Mouse (Mus musculus): Measurements from ENCODE around the gene Rpsa. TPM values are rescaled to one million over a fixed set of nuclear protein-coding genes. Genes with fewer than 3 reads are reported as not detected.
"Not testable (repeated sequence)": the region's sequence is repeated elsewhere in the genome, so short reads cannot be mapped to it uniquely, and the experiment has no call there.

Gene Rpsa
- polyA plus RNA-seq, 1 experiment: 737 TPM

DNA sequence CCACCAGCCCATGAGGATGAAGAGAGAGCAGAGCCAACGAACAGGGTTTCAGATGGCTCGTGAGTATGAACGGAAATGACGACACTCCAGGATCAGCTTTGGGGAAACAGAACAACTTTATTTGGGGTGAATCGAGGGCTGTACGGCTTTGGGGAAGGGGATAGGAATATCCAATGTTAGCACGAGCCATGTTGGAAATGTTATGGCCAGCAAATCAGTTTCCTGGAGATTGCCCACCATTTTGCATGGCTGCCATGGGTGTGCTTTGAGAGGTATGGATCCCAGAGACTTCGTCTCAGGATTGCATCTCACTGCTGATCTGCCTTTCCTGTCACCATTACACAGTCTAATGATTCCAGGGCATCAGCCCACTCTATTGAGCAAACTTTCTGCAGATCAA lies 28.2 kb upstream of the Rpsa start:
- no peak overlapping the region for H3K4me3 ChIP-seq (ENCODE audit: insufficient read depth, low read depth, low read length)
- H3K4me1 ChIP-seq (ENCODE audit: control insufficient read depth, insufficient read depth, insufficient read length, low read length): no peaks in the 10 kb centered on the region
- H3K27ac ChIP-seq (replicated peaks; ENCODE audit: low read depth, low read length): no peak overlapping the region

DNA sequence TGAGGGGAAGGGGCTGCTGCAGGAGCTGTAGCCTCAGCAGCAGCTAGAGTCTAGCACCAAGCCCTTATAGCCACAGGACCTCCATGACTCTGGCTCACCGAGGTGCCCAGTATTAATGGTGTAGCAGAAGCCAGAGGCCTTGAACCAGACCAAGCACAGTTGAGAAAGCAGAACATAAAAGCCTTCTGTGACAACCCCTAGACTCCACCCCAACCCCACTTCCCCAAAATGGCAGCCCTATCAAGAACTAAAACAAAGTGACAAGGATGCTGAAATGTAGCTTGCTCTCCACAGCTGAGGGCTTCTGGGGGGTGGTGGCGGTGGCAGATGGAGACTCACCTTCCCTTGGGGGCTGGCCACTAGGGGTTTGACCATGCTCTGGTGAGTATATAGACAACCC lies 26.3 kb upstream of the Rpsa start:
- no peak overlapping the region for H3K4me3 ChIP-seq (ENCODE audit: insufficient read depth, low read depth, low read length)
- no peak overlapping the region for H3K27ac ChIP-seq (replicated peaks; ENCODE audit: low read depth, low read length)
- H3K4me1 ChIP-seq (ENCODE audit: control insufficient read depth, insufficient read depth, insufficient read length, low read length): no peaks in the 10 kb centered on the region

DNA sequence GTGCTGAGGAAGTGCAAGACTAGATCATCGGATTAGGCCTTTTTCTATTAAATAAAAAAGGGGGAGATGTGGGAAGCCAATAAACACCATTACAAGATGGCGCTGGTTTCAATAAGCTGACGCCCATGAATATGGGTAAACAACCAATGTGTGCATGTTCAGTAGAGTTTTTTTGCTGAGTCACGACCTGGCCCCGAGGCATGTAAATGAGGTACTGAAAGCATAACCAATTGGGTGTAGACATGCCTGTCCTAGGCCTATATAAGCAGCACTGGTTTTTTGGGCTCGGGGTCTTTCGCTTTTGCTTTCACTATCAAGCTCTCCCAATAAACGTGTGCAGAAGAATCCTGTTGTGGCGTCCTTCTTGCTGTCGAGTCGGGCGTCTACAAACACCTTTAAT lies 18.5 kb upstream of the Rpsa start:
- H3K4me1 ChIP-seq (ENCODE audit: control insufficient read depth, insufficient read depth, insufficient read length, low read length); H3K27ac ChIP-seq (replicated peaks; ENCODE audit: low read depth, low read length); H3K4me3 ChIP-seq (ENCODE audit: insufficient read depth, low read depth, low read length): not testable (repeated sequence)

DNA sequence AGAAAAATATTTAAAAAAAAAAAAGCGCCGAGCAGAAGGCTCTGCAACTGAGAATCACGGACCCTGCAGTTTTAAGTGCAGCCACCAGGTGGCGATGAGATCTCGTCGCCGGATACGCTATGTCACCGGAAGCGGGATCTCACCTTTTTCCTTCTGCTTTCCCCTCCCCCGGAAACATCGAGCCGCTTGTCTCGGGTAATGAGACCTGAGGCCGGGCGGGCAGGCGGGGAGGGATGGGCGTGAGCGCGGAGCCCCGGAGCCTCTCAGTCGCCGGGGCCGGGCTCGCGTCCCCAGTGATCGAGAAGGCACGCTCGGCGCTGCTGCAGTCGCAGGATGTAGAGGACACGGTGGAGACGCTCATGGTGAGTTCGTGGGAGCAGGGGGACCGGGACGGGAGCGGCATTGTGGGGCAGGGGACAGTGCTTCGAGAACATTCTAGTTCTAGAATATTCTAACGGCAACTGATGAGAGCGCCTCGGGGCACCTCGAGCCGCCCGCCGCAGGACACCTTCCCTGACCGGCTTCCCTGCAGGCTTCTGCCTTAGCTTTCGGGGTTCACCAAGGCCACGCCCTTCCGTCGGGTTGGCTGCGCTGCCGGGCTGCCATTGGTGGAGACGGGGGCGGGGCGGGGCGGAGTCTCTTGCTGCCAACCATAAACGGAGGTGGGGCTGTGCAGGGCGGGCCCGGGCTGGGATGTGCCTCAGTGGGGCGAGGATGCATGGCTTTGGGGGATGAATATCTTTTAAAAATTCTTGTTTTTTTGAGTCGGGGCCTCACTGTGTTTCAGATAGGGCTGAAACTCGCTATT lies 17.1 kb upstream of the Rpsa start, which contains the start of gene Slc25a38:
Gene Slc25a38, plus strand, starts transcription at position 164 of the 808 bp plus-strand sequence.
- Histone ChIP-seq H3K4me1 (ENCODE audit: control insufficient read depth, insufficient read depth, insufficient read length, low read length) (peaks cover 4% of the 10 kb centered on the region; the same call in 1 of the 2 replicates), H3K27ac (replicated peaks; ENCODE audit: low read depth, low read length) (peak within 1 kb of the TSS; percentile 88), H3K4me3 (ENCODE audit: insufficient read depth, low read depth, low read length) (peak within 1 kb of the TSS; percentile 86)

DNA sequence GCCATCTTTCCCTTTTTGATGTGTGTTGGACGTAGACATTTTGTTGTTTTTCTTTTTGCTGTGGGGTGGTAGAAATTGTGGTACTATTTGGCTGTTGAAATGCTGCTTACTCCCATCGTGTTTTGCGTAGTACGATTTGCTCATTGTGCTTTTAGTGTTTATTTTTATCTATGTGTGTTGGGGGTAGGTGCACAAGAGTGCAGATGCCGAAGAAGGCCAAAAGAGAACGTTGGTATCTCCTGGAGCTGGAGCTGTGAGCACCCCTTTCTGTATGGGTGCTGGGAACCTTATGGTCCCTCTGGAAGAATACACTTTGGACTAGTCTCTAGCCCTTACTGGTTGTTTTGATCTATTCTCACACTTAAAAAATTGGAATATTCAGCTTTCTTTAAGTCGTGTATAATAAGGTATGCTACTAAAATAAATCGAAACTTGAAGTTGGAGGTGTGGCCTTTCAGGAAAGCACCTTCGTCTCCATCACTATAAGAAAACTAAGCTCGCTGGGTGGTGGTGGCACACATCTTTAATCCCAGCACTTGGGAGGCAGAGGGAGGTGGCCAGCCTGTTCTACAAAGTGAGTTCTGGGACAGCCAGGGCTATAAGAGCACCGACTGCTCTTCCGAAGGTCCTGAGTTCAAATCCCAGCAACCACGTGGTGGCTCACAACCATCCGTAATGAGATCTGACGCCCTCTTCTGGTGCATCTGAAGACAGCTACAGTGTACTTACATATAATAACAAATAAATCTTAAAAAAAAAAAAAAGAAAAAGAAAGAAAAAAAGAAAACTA lies 16.1 kb upstream of the Rpsa start:
- H3K27ac ChIP-seq (replicated peaks; ENCODE audit: low read depth, low read length): no peak overlapping the region
- peaks cover 4% of the 10 kb centered on the region; the same call in 1 of the 2 replicates for H3K4me1 ChIP-seq (ENCODE audit: control insufficient read depth, insufficient read depth, insufficient read length, low read length)
- peak overlapping the region; percentile 86 for H3K4me3 ChIP-seq (ENCODE audit: insufficient read depth, low read depth, low read length)

DNA sequence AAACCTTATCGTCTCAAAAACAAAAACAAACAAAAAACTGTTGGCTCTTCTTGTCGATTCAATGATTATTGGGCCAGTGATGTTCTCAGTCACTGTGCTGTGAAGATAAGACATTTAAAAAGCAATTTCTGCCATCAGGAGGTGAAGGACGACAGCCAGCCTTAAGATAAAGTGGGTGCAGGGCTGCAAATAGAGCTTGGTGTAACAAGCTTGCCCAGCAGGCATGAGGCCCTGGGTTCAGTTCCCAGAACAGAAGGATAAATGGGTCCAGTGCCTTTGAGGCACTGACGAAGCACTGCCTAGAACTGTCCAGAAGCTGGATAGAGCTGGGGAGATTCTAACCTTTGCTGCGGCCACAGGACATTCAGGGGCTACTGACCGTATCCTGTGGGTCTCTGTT lies 15.0 kb upstream of the Rpsa start:
- no peak overlapping the region for H3K4me3 ChIP-seq (ENCODE audit: insufficient read depth, low read depth, low read length)
- no peak overlapping the region for H3K27ac ChIP-seq (replicated peaks; ENCODE audit: low read depth, low read length)
- peaks cover 4% of the 10 kb centered on the region; the same call in 1 of the 2 replicates for H3K4me1 ChIP-seq (ENCODE audit: control insufficient read depth, insufficient read depth, insufficient read length, low read length)

DNA sequence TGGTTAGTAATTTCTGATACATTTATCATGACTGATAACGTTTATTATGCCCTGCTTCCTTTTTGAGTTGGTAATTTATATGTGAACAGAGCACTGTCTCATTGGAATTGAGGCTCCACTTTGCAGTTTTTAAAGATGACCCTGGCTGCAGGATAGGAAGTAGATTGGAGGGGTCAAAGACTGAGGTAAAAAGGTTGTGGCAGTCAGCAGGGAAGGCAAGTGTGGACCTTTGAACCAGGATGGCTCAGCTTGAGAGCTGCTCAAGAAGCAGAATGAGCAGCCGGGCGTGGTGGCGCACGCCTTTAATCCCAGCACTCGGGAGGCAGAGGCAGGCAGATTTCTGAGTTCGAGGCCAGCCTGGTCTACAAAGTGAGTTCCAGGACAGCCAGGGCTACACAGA lies 14.0 kb upstream of the Rpsa start:
- peaks cover 4% of the 10 kb centered on the region; the same call in 1 of the 2 replicates for H3K4me1 ChIP-seq (ENCODE audit: control insufficient read depth, insufficient read depth, insufficient read length, low read length)
- H3K4me3 ChIP-seq (ENCODE audit: insufficient read depth, low read depth, low read length): no peak overlapping the region

DNA sequence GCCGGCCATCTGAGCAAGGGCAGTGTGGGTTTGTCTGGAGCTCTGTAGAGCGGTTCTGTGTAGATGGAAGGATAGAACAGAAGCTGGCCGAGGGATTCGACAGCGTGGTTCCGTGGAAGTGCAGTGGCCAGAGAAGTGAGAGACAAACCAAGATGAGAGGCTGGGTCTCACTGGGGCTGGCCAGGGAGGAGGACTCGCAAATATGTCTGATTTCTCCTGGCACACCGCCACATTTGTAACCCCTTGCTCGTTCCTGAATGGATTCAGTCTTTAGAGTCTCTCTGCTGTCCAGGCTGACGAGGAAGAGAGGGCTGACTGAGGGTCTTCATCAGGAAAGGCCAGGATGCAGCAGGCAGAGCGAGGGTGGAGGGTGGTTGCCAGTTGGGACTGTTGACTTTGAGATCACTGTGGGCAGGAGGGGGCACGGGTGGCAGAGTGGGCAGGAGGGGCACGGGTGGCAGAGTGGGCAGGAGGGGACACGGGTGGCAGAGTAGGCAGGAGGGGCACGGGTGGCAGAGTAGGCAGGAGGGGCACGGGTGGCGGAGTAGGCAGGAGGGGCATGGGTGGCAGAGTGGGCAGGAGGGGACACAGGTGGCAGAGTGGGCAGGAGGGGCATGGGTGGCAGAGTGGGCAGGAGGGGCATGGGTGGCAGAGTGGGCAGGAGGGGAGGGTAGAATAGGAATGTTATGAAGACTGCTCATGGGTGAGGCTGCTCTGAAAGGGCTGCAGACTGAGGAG lies 13.3 kb upstream of the Rpsa start:
- H3K4me3 ChIP-seq (ENCODE audit: insufficient read depth, low read depth, low read length): no peak overlapping the region
- no peak overlapping the region for H3K27ac ChIP-seq (replicated peaks; ENCODE audit: low read depth, low read length)
- H3K4me1 ChIP-seq (ENCODE audit: control insufficient read depth, insufficient read depth, insufficient read length, low read length): peaks cover 4% of the 10 kb centered on the region; the same call in 1 of the 2 replicates

More for the DNA sequence above, 14.0 kb upstream of the Rpsa start:
- H3K27ac ChIP-seq (replicated peaks; ENCODE audit: low read depth, low read length): no peak overlapping the region

DNA sequence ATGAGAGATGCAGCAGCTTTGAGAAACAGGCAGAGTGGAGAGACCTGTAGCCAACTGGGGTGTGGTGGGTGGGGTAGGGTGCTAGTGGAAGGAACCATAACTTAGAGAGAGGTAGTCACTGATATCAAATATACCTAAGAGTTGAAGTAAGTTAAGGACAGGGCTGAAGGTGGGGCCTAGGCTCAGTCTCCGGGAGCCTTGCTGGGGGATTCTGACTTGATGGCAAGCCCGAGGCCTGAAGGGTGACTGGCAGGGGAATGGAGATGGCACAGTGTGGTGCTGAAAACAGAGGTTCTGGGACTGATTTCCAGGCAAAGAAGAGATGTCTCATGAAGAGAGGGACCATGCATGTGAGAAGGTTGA lies 12.7 kb upstream of the Rpsa start:
- H3K4me1 ChIP-seq (ENCODE audit: control insufficient read depth, insufficient read depth, insufficient read length, low read length): peaks cover 4% of the 10 kb centered on the region; the same call in 1 of the 2 replicates
- no peak overlapping the region for H3K4me3 ChIP-seq (ENCODE audit: insufficient read depth, low read depth, low read length)
- H3K27ac ChIP-seq (replicated peaks; ENCODE audit: low read depth, low read length): no peak overlapping the region

DNA sequence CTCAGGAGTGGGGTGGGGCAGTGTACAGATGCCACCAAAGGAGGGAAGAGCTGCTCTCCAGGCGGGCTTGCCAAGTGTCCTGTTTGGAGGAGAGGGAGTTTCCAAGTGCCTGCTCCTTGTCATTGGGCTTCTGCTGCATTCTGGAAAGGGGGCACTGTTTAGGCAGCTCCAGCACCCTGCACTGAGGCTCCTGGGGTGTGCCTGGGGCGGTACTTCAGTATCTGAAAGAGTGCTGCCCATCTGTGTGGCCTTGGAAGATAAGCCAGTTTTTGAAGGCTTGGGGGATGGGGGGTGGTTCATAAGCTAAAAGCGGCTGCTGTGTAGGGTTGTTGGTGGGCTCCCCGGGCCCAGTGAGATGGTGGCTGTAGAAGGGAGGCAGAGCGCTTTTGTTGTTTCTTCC lies 11.9 kb upstream of the Rpsa start:
- no peak overlapping the region for H3K27ac ChIP-seq (replicated peaks; ENCODE audit: low read depth, low read length)
- H3K4me3 ChIP-seq (ENCODE audit: insufficient read depth, low read depth, low read length): no peak overlapping the region
- peaks cover 4% of the 10 kb centered on the region; the same call in 1 of the 2 replicates for H3K4me1 ChIP-seq (ENCODE audit: control insufficient read depth, insufficient read depth, insufficient read length, low read length)

DNA sequence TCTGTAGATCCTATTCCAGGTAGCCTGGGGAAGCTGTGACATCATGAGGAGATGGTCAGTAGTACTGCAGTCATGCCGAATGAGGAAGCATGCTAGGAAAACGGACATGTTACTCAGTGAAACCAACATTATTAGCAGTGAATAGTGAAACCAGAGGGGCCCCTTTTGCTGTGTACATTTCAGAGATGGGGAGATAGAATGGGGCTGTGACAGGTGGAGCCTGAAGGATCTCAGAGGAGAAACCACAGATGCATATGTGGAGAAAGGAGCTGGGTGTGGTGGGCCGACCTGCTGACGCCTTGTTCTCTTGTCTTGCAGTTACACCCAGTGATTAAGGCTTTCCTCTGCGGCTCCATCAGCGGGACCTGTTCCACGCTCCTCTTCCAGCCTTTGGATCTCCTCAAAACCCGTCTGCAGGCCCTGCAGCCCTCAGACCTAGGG lies 11.3 kb upstream of the Rpsa start:
- H3K27ac ChIP-seq (replicated peaks; ENCODE audit: low read depth, low read length): no peak overlapping the region
- H3K4me3 ChIP-seq (ENCODE audit: insufficient read depth, low read depth, low read length): no peak overlapping the region
- peaks cover 1% of the 10 kb centered on the region; the same call in 1 of the 2 replicates for H3K4me1 ChIP-seq (ENCODE audit: control insufficient read depth, insufficient read depth, insufficient read length, low read length)

DNA sequence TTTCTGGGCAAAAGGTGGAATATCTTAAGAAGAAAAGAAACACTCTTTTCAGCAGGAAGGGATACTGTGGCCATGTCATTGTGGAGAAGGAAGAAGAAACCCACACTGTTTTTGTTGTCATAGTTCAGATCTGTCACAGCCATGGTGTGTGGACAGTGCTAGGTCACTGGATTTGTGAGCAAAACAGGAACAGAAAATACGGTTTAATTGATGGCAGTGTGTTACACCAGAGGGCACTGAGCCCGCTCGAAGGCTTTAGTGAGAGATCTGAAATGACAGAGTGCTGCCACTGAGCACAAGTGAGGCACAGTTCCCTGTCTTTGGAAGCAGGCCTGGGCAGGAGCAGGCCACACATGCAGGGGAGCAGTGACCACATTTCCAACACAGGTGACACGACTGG lies 9.3 kb upstream of the Rpsa start:
- Histone ChIP-seq H3K4me1 (ENCODE audit: control insufficient read depth, insufficient read depth, insufficient read length, low read length) (no peaks in the 10 kb centered on the region), H3K4me3 (ENCODE audit: insufficient read depth, low read depth, low read length) (no peak overlapping the region), H3K27ac (replicated peaks; ENCODE audit: low read depth, low read length) (no peak overlapping the region)

DNA sequence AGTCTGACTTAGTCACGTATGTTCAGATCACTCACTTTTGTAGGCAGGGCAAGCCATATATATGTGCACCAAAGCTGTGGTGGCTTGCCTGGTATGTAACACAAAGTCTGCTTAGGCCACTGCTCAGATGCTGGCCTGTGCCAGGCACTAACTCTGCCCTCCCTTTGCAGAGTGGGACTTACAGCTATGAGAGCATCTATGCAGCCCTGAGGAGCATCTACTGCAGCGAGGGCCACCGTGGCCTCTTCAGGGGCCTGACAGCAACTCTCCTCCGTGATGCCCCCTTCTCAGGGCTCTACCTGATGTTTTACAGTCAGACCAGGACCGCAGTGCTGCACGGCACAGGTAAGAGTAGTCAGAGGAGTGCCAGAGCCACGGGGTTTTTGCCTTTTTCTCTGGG lies 7.0 kb upstream of the Rpsa start:
- Histone ChIP-seq H3K27ac (replicated peaks; ENCODE audit: low read depth, low read length) (no peak overlapping the region), H3K4me3 (ENCODE audit: insufficient read depth, low read depth, low read length) (no peak overlapping the region), H3K4me1 (ENCODE audit: control insufficient read depth, insufficient read depth, insufficient read length, low read length) (no peaks in the 10 kb centered on the region)

DNA sequence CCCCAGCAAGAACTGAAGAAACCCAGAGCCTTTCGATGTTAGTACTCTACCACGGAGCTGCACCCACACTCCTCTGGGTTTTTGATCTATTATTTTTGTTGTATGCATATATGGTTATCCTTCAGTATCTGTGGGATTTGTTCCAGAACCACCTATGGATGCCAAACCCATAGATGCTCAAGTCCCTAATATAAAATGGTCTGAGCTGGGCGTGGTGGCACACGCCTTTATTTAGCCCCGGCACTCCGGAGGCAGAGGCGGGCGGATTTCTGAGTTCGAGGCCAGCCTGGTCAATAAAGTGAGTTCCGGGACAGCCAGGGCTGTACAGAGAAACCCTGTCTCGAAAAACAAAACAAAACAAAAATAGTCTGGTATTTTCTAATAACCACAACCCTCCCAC lies 621 bp upstream of the Rpsa start:
- Histone ChIP-seq H3K27ac (replicated peaks; ENCODE audit: low read depth, low read length) (peak overlapping the region; percentile 80; the same call in 1 of the 2 replicates), H3K4me3 (ENCODE audit: insufficient read depth, low read depth, low read length) (peak overlapping the region; percentile 62), H3K4me1 (ENCODE audit: control insufficient read depth, insufficient read depth, insufficient read length, low read length) (no peaks in the 10 kb centered on the region)

DNA sequence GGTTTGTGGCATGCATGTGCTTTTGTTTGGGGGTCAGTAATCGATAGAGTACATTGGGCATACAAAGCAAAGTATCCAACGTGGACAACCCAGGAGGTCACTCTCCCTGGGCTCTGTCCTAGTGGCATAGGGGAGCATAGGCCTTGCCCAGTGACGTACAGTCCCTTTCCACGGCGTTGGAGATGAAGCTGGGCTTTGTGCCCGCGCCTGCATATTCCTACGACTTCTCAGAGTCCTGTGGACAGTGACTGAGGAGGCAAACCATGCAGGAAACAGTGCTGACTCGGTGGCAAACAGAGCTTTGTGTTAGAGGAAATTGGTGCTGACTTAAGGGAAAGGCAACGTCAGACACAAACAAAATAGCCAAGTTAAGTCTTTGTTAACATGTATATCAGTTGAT lies 1.8 kb downstream of the Rpsa start:
- H3K4me1 ChIP-seq (ENCODE audit: control insufficient read depth, insufficient read depth, insufficient read length, low read length): no peaks in the 10 kb centered on the region
- H3K27ac ChIP-seq (replicated peaks; ENCODE audit: low read depth, low read length): no peak overlapping the region
- no peak overlapping the region; the same call in 1 of the 2 replicates for H3K4me3 ChIP-seq (ENCODE audit: insufficient read depth, low read depth, low read length)
